Mouse (Mus musculus) kidney, adult 2 months (tissue): ENCODE results near the gene Nek8.

Source experiments
- CTCF ChIP-seq: fragments of 200-500 bp; conservative IDR thresholded peaks from 2 replicates; pipeline ENCODE4 v1.5.1; 2011; ENCODE audit warnings: low read depth, mild to moderate bottlenecking, control low read depth, low read length, moderate library complexity, mixed read lengths; ENCODE audit not compliant: insufficient read depth, insufficient read length
- POLR2A ChIP-seq: fragments of 200-500 bp; IDR thresholded peaks from one replicate; pipeline ENCODE4 v1.6.1; 2011; ENCODE audit warnings: low read depth, low read length, control low read depth

- TF ChIP-seq POLR2A (no peak), CTCF (no peak)
Observed at GRCm38 (mm10) chr11:78183884-78184514, 7.5 kb upstream of the Nek8 start.
